Mouse (Mus musculus) midbrain, embryonic 16.5 days (tissue): ENCODE measurements around the gene Ankfn1. TPM values are rescaled to one million over a fixed set of nuclear protein-coding genes. Genes with fewer than 3 reads are reported as not detected.
A peak's percentile ranks its signal among the peaks of the same experiment; 100 is the strongest.

Experiments used
- ATAC-seq: fragments of 200-750 bp; cut with Nextera tagmentation; 2 replicates; pipeline ENCODE4 v1.8.0; 2017; ENCODE audit warnings: moderate TSS enrichment
- H3K27ac ChIP-seq: fragments of 300-500 bp; sonication (generic); 2 replicates; pipeline ENCODE4 v1.5.1; 2014; ENCODE audit warnings: mild to moderate bottlenecking, low read length, mixed read lengths
- H3K27me3 ChIP-seq: fragments of 300-500 bp; sonication (generic); 2 replicates; pipeline ENCODE4 v1.6.1; 2014; ENCODE audit warnings: low read depth, low read length, mixed read lengths; ENCODE audit not compliant: control insufficient read depth, insufficient read depth
- H3K36me3 ChIP-seq: fragments of 300-500 bp; sonication (generic); 2 replicates; pipeline ENCODE4 v1.6.1; 2014; ENCODE audit warnings: mild to moderate bottlenecking, low read length, moderate library complexity, mixed read lengths; ENCODE audit not compliant: control insufficient read depth, insufficient read depth
- H3K4me1 ChIP-seq: fragments of 300-500 bp; sonication (generic); 2 replicates; pipeline ENCODE4 v1.6.1; 2014; ENCODE audit warnings: mild to moderate bottlenecking, low read length, mixed read lengths; ENCODE audit not compliant: control insufficient read depth, insufficient read depth
- H3K4me2 ChIP-seq: fragments of 300-500 bp; sonication (generic); 2 replicates; pipeline ENCODE4 v1.6.1; 2014; ENCODE audit warnings: mild to moderate bottlenecking, low read length, mixed read lengths
- H3K4me3 ChIP-seq: fragments of 300-500 bp; sonication (generic); 2 replicates; pipeline ENCODE4 v1.5.1; 2014; ENCODE audit warnings: low read depth, mild to moderate bottlenecking, low read length, moderate library complexity, mixed read lengths
- H3K9ac ChIP-seq: fragments of 300-500 bp; sonication (generic); 2 replicates; pipeline ENCODE4 v1.6.1; 2014; ENCODE audit warnings: low read depth, low read length, mixed read lengths
- H3K9me3 ChIP-seq: fragments of 300-500 bp; sonication (generic); replicated peaks from 2 replicates; pipeline ENCODE4 v1.6.1; 2014; ENCODE audit warnings: mild to moderate bottlenecking, low read length, mixed read lengths; ENCODE audit not compliant: control insufficient read depth, poor library complexity, severe bottlenecking
- WGBS: fragments of 180-500 bp; shearing (Covaris S2); extraction: QIAGEN DNeasy Blood & Tissue Kit; methylation state at CpG from one replicate; pipeline ENCODE4 v1.1.7; 2014; 5-methylcytosine and 5-hydroxymethylcytosine counted together
- polyA plus RNA-seq: library from polyadenylated mRNA; unstranded; fragments of >200 nt; fragmentation: Nextera tagmentation; extraction: Ambion mirVana; gene quantifications from 2 replicates; pipeline ENCODE4 v1.2.1, GENCODE M21; 2015

Ankfn1 gene
- polyA plus RNA-seq, 1 experiment from 2014 or later, result 8.1 TPM

DNA sequence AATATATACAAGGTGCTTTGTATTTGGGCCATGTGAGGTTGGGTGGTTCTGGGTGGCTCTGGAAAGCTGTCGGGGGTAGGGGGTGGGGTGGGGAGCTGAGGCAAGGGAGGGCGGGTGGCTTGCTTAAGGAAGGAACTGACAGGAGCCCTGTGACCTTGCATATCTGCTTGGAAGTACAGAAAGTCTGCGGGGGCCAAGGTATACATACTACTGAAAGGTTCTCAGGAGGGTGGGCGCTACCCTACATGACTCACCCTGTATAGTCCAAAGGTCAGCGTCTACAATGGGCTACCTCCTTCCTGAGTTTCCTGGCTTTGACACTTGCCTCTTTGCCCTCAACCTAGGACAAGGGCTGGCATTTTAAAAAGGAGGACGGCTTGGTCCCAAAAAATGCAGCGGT is 407.1 kb downstream of the Ankfn1 start:
- no peaks in the 10 kb centered on the region for H3K9me3 ChIP-seq
- H3K27ac ChIP-seq, result no peak overlapping the region
- no peak overlapping the region for H3K4me3 ChIP-seq
- ATAC-seq, result no peak
- no peaks in the 10 kb centered on the region for H3K36me3 ChIP-seq
- H3K9ac ChIP-seq, result no peak overlapping the region
- no peak overlapping the region for H3K4me2 ChIP-seq
- no peaks in the 10 kb centered on the region for H3K4me1 ChIP-seq
- H3K27me3 ChIP-seq, result no peaks in the 10 kb centered on the region
- 94% methylated on average over 7 of the region's 7 CpGs for WGBS

GRCm38 (mm10) chr11:89363981-89364380 is 413.5 kb downstream of the Ankfn1 start:
- H3K4me2 ChIP-seq, result no peak overlapping the region
- H3K9me3 ChIP-seq, result no peaks in the 10 kb centered on the region
- H3K27ac ChIP-seq, result no peak overlapping the region
- no peaks in the 10 kb centered on the region for H3K36me3 ChIP-seq
- no peak for ATAC-seq
- no peaks in the 10 kb centered on the region; the same call in 1 of the 2 replicates for H3K27me3 ChIP-seq
- no peak overlapping the region for H3K9ac ChIP-seq
- H3K4me3 ChIP-seq, result no peak overlapping the region
- 83% methylated on average over 3 of the region's 3 CpGs for whole genome bisulfite sequencing
- H3K4me1 ChIP-seq, result no peaks in the 10 kb centered on the region

DNA sequence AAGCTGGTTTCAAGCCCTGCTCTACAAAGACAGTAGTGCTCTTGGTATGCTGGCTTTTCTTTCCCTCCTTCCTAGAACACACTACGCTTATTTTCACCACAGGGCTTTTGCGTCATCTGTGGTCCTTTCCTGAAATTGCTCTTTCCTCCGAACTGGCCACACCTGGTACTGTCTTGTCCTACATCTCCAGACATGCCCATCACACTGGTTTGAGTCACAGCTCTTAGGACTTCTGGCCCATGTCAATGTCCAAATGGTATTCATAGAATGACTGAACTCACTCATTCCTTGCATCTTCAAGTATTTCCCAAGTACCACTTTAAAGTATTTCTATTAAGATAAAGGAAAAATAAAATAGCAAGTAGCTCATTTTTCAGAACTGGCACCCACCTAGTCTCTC is 416.6 kb downstream of the Ankfn1 start:
- Histone ChIP-seq H3K4me3 (no peak overlapping the region), H3K27me3 (no peaks in the 10 kb centered on the region; the same call in 1 of the 2 replicates), H3K9ac (no peak overlapping the region), H3K9me3 (no peaks in the 10 kb centered on the region), H3K36me3 (no peaks in the 10 kb centered on the region), H3K4me1 (peaks cover 2% of the 10 kb centered on the region; the same call in 1 of the 2 replicates), H3K27ac (no peak overlapping the region), H3K4me2 (no peak overlapping the region)
- 91% methylated on average over 3 of the region's 3 CpGs for WGBS
- no peak for ATAC-seq

GRCm38 (mm10) chr11:89358546-89358945 is 418.9 kb downstream of the Ankfn1 start:
- Histone ChIP-seq H3K36me3 (no peaks in the 10 kb centered on the region), H3K9ac (no peak overlapping the region), H3K27ac (no peak overlapping the region), H3K4me2 (no peak overlapping the region), H3K4me3 (no peak overlapping the region), H3K4me1 (peaks cover 7% of the 10 kb centered on the region), H3K9me3 (no peaks in the 10 kb centered on the region), H3K27me3 (no peaks in the 10 kb centered on the region)
- ATAC-seq, result no peak
- 62% methylated on average over 5 of the region's 5 CpGs for WGBS

DNA sequence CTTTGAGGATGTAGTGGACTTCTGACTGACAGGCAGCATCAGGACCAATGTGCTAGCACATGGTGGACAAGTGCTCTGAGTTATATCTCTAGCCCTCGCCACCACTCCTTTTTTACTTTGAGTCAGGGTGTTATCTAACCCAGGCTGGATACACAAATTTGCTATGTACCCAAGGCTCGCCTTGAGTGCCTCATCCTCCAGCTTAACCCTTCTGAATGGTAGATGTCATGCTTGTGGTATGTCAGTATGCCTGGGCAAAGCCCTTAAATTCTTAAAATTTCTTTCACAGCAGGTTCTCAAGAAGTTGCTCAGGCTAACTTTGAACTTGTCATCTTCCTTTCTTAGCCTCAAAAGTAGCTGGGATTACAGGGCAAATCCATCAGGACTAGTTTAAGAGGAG is 421.0 kb downstream of the Ankfn1 start:
- Histone ChIP-seq H3K9me3 (no peaks in the 10 kb centered on the region), H3K4me1 (peaks cover 7% of the 10 kb centered on the region), H3K4me3 (no peak overlapping the region)

GRCm38 (mm10) chr11:89356018-89356417 is 421.4 kb downstream of the Ankfn1 start:
- 36% methylated on average over 5 of the region's 5 CpGs for WGBS
- no peak overlapping the region for H3K9ac ChIP-seq
- no peak overlapping the region for H3K4me2 ChIP-seq
- H3K36me3 ChIP-seq, result no peaks in the 10 kb centered on the region
- H3K27ac ChIP-seq, result no peak overlapping the region
- H3K9me3 ChIP-seq, result no peaks in the 10 kb centered on the region
- H3K4me3 ChIP-seq, result no peak overlapping the region
- H3K27me3 ChIP-seq, result no peaks in the 10 kb centered on the region
- no peak for ATAC-seq
- peaks cover 7% of the 10 kb centered on the region for H3K4me1 ChIP-seq

More for the DNA sequence above, 421.0 kb downstream of the Ankfn1 start:
- Histone ChIP-seq H3K27ac (no peak overlapping the region), H3K9ac (no peak overlapping the region), H3K27me3 (no peaks in the 10 kb centered on the region), H3K4me2 (no peak overlapping the region), H3K36me3 (no peaks in the 10 kb centered on the region)
- no peak for ATAC-seq
- 89% methylated on average over 2 of the region's 2 CpGs for WGBS

- Histone ChIP-seq H3K9me3 (no peaks in the 10 kb centered on the region), H3K4me3 (no peak overlapping the region), H3K27me3 (no peaks in the 10 kb centered on the region), H3K36me3 (no peaks in the 10 kb centered on the region), H3K4me2 (no peak overlapping the region), H3K4me1 (no peaks in the 10 kb centered on the region), H3K9ac (0 out of 2 replicates have a peak overlapping the region, but pooled peaks have one; percentile 5), H3K27ac (no peak overlapping the region)
- 49% methylated on average over 12 of the region's 12 CpGs for WGBS
- no peak for ATAC-seq
These were observed 437.2 kb downstream of the Ankfn1 start for GRCm38 (mm10) chr11:89340238-89340637.

Other genes starting within 250 kb of the Ankfn1 start
- 0.87 and 0.88 TPM in 2 replicates for gene Pctp, start 225.2 kb upstream of the Ankfn1 start, polyA plus RNA-seq